Mouse (Mus musculus): ENCODE results near the gene Med29. TPM values are rescaled to one million over a fixed set of nuclear protein-coding genes. Genes with fewer than 3 reads are reported as not detected.
A peak's percentile ranks its signal among the peaks of the same experiment; 100 is the strongest.
"Not testable (repeated sequence)": the region's sequence is repeated elsewhere in the genome, so short reads cannot be mapped to it uniquely, and the experiment has no call there.

Med29 gene
- polyA plus RNA-seq, 1 experiment from 2014 or later = 36.8 TPM

GRCm38 (mm10) chr7:28393272-28393951 is 904 bp upstream of the Med29 start:
- H3K4me2 ChIP-seq = peak overlapping the region; percentile 97
- peaks cover 63% of the 10 kb centered on the region for H3K36me3 ChIP-seq
- peak overlapping the region; percentile 81 for H3K27ac ChIP-seq
- peak overlapping the region; percentile 87 for H3K9ac ChIP-seq
- H3K4me3 ChIP-seq = peak overlapping the region; percentile 90
- H3K9me3 ChIP-seq (replicated peaks) = no peaks in the 10 kb centered on the region
- no peak for ATAC-seq
- 5% methylated on average over 22 of the region's 22 CpGs for WGBS (ENCODE audit: insufficient replicate concordance)
- H3K27me3 ChIP-seq (replicated peaks) = no peaks in the 10 kb centered on the region
- H3K4me1 ChIP-seq = peaks cover 33% of the 10 kb centered on the region

- peaks cover 51% of the 10 kb centered on the region for H3K4me1 ChIP-seq
- 78% methylated on average over 3 of the region's 3 CpGs for WGBS (ENCODE audit: insufficient replicate concordance)
- no peak overlapping the region for H3K4me3 ChIP-seq
- no peaks in the 10 kb centered on the region for H3K27me3 ChIP-seq (replicated peaks)
- no peaks in the 10 kb centered on the region for H3K9me3 ChIP-seq (replicated peaks)
- H3K36me3 ChIP-seq = peaks cover 57% of the 10 kb centered on the region
- H3K9ac ChIP-seq = no peak overlapping the region
- no peak overlapping the region for H3K27ac ChIP-seq
- no peak overlapping the region for H3K4me2 ChIP-seq
- no peak for ATAC-seq
Measured at GRCm38 (mm10) chr7:28390331-28390730, 2.2 kb downstream of the Med29 start.

- H3K9me3 ChIP-seq (replicated peaks); H3K27ac ChIP-seq; H3K27me3 ChIP-seq (replicated peaks); H3K4me3 ChIP-seq; H3K9ac ChIP-seq; H3K4me2 ChIP-seq; ATAC-seq: not testable (repeated sequence)
- WGBS (ENCODE audit: insufficient replicate concordance) = 85% methylated on average over 7 of the region's 7 CpGs
- H3K36me3 ChIP-seq = peaks cover 47% of the 10 kb centered on the region
- peaks cover 59% of the 10 kb centered on the region for H3K4me1 ChIP-seq
Measured at GRCm38 (mm10) chr7:28387384-28387783, 5.1 kb downstream of the Med29 start.

DNA sequence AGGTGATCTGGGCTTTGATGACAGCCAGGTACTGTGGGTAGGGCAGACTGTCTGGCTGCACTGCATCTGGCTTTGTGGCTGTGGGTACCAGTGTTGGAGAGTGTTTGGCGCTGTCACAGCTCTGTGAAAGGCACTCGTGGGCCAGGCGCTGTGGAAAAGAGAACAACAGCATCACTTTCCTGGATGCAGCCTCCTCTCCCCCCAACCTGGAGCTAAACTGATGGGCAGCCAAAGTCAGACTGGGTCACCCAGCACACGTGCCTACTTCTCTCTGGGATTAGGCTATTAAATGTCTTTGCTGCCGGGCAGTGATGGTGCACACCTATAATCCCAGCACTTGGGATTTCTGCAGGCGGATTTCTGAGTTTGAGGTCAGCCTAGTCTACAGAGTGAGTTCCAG is 5.6 kb downstream of the Med29 start:
- H3K27me3 ChIP-seq (replicated peaks); H3K4me2 ChIP-seq; ATAC-seq; H3K9ac ChIP-seq; H3K9me3 ChIP-seq (replicated peaks); H3K4me3 ChIP-seq; H3K27ac ChIP-seq: not testable (repeated sequence)
- H3K36me3 ChIP-seq = peaks cover 47% of the 10 kb centered on the region
- WGBS (ENCODE audit: insufficient replicate concordance) = 72% methylated on average over 6 of the region's 6 CpGs
- peaks cover 62% of the 10 kb centered on the region for H3K4me1 ChIP-seq

GRCm38 (mm10) chr7:28386462-28386861 is 6.0 kb downstream of the Med29 start:
- H3K4me3 ChIP-seq = no peak overlapping the region
- peak overlapping the region; percentile 57 for H3K27ac ChIP-seq
- H3K36me3 ChIP-seq = peaks cover 47% of the 10 kb centered on the region
- ATAC-seq = peak; percentile 36
- peaks cover 62% of the 10 kb centered on the region for H3K4me1 ChIP-seq
- H3K9ac ChIP-seq = no peak overlapping the region
- no peaks in the 10 kb centered on the region for H3K9me3 ChIP-seq (replicated peaks)
- 4% methylated on average over 4 of the region's 4 CpGs for WGBS (ENCODE audit: insufficient replicate concordance)
- no peak overlapping the region for H3K4me2 ChIP-seq
- H3K27me3 ChIP-seq (replicated peaks) = no peaks in the 10 kb centered on the region

GRCm38 (mm10) chr7:28386007-28386406 is 6.5 kb downstream of the Med29 start:
- Histone ChIP-seq H3K4me3 (no peak overlapping the region), H3K27me3 (replicated peaks) (no peaks in the 10 kb centered on the region), H3K9ac (no peak overlapping the region), H3K4me1 (peaks cover 62% of the 10 kb centered on the region), H3K36me3 (peaks cover 47% of the 10 kb centered on the region), H3K4me2 (no peak overlapping the region), H3K27ac (peak overlapping the region; percentile 57), H3K9me3 (replicated peaks) (no peaks in the 10 kb centered on the region)
- no peak for ATAC-seq
- 44% methylated on average over 7 of the region's 7 CpGs for WGBS (ENCODE audit: insufficient replicate concordance)

GRCm38 (mm10) chr7:28385196-28385595 is 7.3 kb downstream of the Med29 start:
- Histone ChIP-seq H3K4me3 (no peak overlapping the region), H3K27ac (no peak overlapping the region; the same call in 1 of the 2 replicates), H3K4me2 (no peak overlapping the region), H3K36me3 (peaks cover 39% of the 10 kb centered on the region), H3K4me1 (peaks cover 67% of the 10 kb centered on the region), H3K9me3 (replicated peaks) (no peaks in the 10 kb centered on the region), H3K27me3 (replicated peaks) (no peaks in the 10 kb centered on the region), H3K9ac (no peak overlapping the region)
- no peak for ATAC-seq
- WGBS (ENCODE audit: insufficient replicate concordance) = 82% methylated on average over 9 of the region's 9 CpGs

- WGBS (ENCODE audit: insufficient replicate concordance) = 60% methylated on average over 6 of the region's 6 CpGs
- H3K36me3 ChIP-seq = peaks cover 28% of the 10 kb centered on the region
- H3K9me3 ChIP-seq (replicated peaks) = no peaks in the 10 kb centered on the region
- H3K9ac ChIP-seq = no peak overlapping the region
- peak overlapping the region; percentile 92; the same call in 1 of the 2 replicates for H3K27ac ChIP-seq
- no peak overlapping the region for H3K4me3 ChIP-seq
- H3K4me1 ChIP-seq = peaks cover 77% of the 10 kb centered on the region
- H3K4me2 ChIP-seq = no peak overlapping the region
- H3K27me3 ChIP-seq (replicated peaks) = no peaks in the 10 kb centered on the region
- no peak for ATAC-seq
Measured at GRCm38 (mm10) chr7:28384162-28384561, 8.3 kb downstream of the Med29 start.

- H3K4me2 ChIP-seq = peak overlapping the region; percentile 86; the same call in 1 of the 2 replicates
- H3K9me3 ChIP-seq (replicated peaks) = no peaks in the 10 kb centered on the region
- peaks cover 79% of the 10 kb centered on the region for H3K4me1 ChIP-seq
- H3K27ac ChIP-seq = peak overlapping the region; percentile 92
- WGBS (ENCODE audit: insufficient replicate concordance) = 47% methylated on average over 4 of the region's 4 CpGs
- no peak for ATAC-seq
- no peak overlapping the region for H3K4me3 ChIP-seq
- no peaks in the 10 kb centered on the region for H3K27me3 ChIP-seq (replicated peaks)
- H3K36me3 ChIP-seq = peaks cover 23% of the 10 kb centered on the region
- H3K9ac ChIP-seq = no peak overlapping the region
Measured at GRCm38 (mm10) chr7:28383606-28384005, 8.9 kb downstream of the Med29 start.

DNA sequence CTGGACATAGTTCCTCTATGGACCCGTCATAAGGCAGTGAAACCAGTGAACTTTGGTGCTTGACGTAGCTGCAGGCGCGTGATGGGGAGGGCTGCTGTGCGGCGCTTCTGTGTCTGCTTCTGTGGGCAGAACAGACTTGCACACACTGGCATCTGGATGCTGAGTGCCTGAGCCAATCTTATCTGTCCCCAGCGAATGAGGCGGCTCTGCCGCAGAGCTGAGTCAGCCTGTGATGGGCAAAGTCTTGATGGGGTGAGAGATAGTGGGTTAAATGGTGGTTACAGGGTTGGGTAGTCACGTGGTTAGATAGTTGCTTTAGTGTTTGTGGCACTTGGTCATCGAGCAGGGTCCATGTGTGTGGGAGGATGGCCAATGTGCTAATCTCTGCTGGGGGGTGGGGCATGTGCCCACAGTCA is 9.5 kb downstream of the Med29 start:
- WGBS (ENCODE audit: insufficient replicate concordance) = 1% methylated on average over 11 of the region's 11 CpGs
- H3K4me2 ChIP-seq = peak overlapping the region; percentile 86
- peak overlapping the region; percentile 83 for H3K9ac ChIP-seq
- H3K9me3 ChIP-seq (replicated peaks) = no peaks in the 10 kb centered on the region
- H3K27me3 ChIP-seq (replicated peaks) = no peaks in the 10 kb centered on the region
- H3K27ac ChIP-seq = peak overlapping the region; percentile 92
- peaks cover 18% of the 10 kb centered on the region for H3K36me3 ChIP-seq
- ATAC-seq = peak; percentile 60
- H3K4me3 ChIP-seq = peak overlapping the region; percentile 56
- peaks cover 79% of the 10 kb centered on the region for H3K4me1 ChIP-seq

DNA sequence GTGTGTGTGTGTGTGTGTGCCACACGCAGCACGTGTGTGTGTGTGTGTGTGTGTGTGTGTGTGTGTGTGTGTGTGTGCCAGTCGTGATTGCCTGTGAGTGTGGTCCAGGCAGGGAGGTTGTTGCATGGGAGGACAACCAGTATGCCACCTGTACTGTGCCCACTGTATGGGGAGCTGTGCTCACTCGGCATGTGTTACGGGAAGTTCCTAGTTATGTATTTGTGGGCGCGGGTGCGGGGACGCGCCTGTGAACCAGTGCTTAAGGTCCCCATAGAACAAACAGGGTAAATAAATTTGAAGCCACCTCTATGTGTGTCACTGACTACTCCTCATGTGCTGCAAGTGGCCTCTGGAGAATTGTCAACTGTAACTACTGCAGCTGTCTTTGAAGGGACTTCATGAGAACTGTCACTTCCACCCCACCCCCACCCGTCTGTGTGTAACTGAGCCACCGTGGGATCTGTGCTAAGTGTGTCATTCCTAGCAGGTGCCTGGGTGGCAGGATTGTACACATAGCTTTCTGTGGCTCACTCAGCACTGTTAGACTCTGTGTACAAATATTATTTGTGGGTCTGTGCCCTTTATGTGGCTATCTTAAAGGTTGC is 10.1 kb downstream of the Med29 start:
- Histone ChIP-seq H3K27me3 (replicated peaks) (no peaks in the 10 kb centered on the region), H3K9me3 (replicated peaks) (no peaks in the 10 kb centered on the region), H3K9ac (peak overlapping the region; percentile 83), H3K4me3 (peak overlapping the region; percentile 56), H3K4me1 (peaks cover 82% of the 10 kb centered on the region), H3K36me3 (peaks cover 18% of the 10 kb centered on the region), H3K4me2 (peak overlapping the region; percentile 86), H3K27ac (peak overlapping the region; percentile 92)
- ATAC-seq = 0 out of 2 replicates have a peak, but pooled peaks have one; percentile 2
- WGBS (ENCODE audit: insufficient replicate concordance) = 10% methylated on average over 9 of the region's 12 CpGs

- Histone ChIP-seq H3K36me3 (peaks cover 17% of the 10 kb centered on the region), H3K4me3 (peak overlapping the region; percentile 56), H3K9me3 (replicated peaks) (no peaks in the 10 kb centered on the region), H3K4me2 (peak overlapping the region; percentile 86), H3K27ac (peak overlapping the region; percentile 92), H3K9ac (peak overlapping the region; percentile 83), H3K27me3 (replicated peaks) (no peaks in the 10 kb centered on the region), H3K4me1 (peaks cover 87% of the 10 kb centered on the region)
- 0% methylated on average over 20 of the region's 20 CpGs for WGBS (ENCODE audit: insufficient replicate concordance)
- peak; percentile 14 for ATAC-seq
Measured at GRCm38 (mm10) chr7:28381938-28382337, 10.6 kb downstream of the Med29 start.
